8 mouse cellular contexts compared by ENCODE assay signal in the genomic region with DNA sequence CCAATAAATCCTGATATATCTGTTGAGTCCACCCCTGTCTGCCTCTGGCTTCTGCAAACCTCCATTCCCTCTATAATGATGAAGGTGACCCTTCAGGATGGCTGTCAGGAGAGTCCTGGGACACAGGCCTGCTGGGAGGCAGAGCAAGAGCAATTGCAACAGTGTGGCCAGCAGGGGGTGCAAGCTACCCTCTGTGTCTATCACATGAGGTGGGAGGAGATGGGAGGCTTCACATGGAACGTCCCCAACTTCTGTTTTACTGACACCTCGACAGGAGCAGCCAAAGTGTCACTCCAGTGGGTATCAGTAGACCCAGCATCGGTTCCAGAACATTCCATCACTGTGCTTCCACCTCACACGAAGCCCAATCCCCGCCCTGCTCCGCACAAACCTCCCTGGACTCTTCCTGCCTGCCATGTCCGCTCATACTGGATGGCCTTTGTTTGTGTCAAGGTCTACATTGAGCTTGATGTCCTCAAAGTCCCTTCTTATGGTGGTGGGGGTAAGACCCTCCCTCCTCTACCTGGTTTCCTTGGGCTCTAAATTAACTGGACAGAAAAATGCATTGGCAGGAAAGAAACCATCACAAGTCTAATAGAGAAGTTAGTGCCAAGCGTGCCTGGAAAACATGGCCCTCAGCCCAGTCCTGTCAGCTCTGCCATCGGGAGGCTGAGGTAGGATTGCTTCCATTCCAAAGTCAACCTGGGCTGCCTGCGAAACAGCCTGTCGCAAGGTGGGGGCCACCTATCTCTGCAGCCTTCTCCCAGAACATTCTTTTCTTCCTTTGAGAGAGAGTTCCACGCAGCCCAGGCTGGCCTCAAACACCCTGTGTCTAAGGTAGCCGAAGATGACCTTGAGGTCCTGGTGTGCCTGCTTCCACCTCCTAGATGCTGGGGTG. TPM values are rescaled to one million over a fixed set of nuclear protein-coding genes. Genes with fewer than 3 reads are reported as not detected.
DNase-seq lines count a peak whose midpoint lies in the region; ATAC-seq lines count a peak whose summit lies in the region.

No protein-coding gene starts in this region.

- H3K36me3 ChIP-seq in forebrain, embryonic 13.5 days (ENCODE audit: poor library complexity, severe bottlenecking) = no peaks in the 10 kb centered on the region

- H3K4me1 ChIP-seq in forebrain, embryonic 13.5 days = peaks cover 8% of the 10 kb centered on the region; the same call in 1 of the 2 replicates

- 69% methylated on average over 13 of the region's 13 CpGs for WGBS in forebrain, embryonic 13.5 days

- no peaks in the 10 kb centered on the region for H3K27me3 ChIP-seq in forebrain, embryonic 13.5 days

- intact Hi-C loops in left cerebral cortex, postnatal 4 days (cut with DNase I) = no loop called here

- ATAC-seq in forebrain, embryonic 13.5 days = peak; percentile 59; the same call in 1 of the 2 replicates
- peak; percentile 83 to 84 for ATAC-seq in hematopoietic stem cell, adult 5-6 weeks (replicated peaks in 1 of 2; ENCODE audit: insufficient read depth in 1 of 2, low FRiP score in 2 of 2, low TSS enrichment in 1 of 2, low read depth in 1 of 2, poor library complexity in 2 of 2, severe bottlenecking in 2 of 2)

- peaks cover 6% of the 10 kb centered on the region; the same call in 1 of the 2 replicates for H3K9me3 ChIP-seq in forebrain, embryonic 13.5 days (replicated peaks)

- H3K4me3 ChIP-seq in forebrain, embryonic 13.5 days = no peak overlapping the region

- DNase-seq in left cerebral cortex, adult 18-20 months (ENCODE audit: low spot score in 2 of 2) = peak; percentile 60 to 69
- no peak for DNase-seq in left cerebral cortex, adult 9 months (ENCODE audit: low spot score in 2 of 2)
- peak; percentile 62 for DNase-seq in c-Kit-positive CD71-negative TER-119-negative erythroid progenitor cells, embryonic 14.5 days (ENCODE audit: low read depth)
- DNase-seq in left cerebral cortex, postnatal 4 days = peak; percentile 83
- peak; percentile 70 for DNase-seq in mesoderm, embryonic 11.5 days (ENCODE audit: low read depth, low spot score)
- peak; percentile 81 to 92 for DNase-seq in spleen, postnatal 4 days (ENCODE audit: low spot score in 2 of 2)

- H3K9ac ChIP-seq in forebrain, embryonic 13.5 days = no peak overlapping the region; the same call in 1 of the 2 replicates

- no peak overlapping the region for H3K27ac ChIP-seq in forebrain, embryonic 13.5 days

- no peak overlapping the region; the same call in 1 of the 2 replicates for H3K4me2 ChIP-seq in forebrain, embryonic 13.5 days

RNA-seq across cellular contexts. Expression of gene Gzmm, which starts 6.7 kb away (rescaled TPM):
- total RNA-seq in left cerebral cortex, adult 18-20 months (2021) = 1 to 10 TPM; 2.7 to 3.2 TPM
- 1.3 and 1.4 TPM in 2 replicates for polyA plus RNA-seq in forebrain, embryonic 13.5 days (2015; fragmentation: Nextera tagmentation; extraction: Ambion mirVana)
- total RNA-seq in hematopoietic stem cell, adult 5-6 weeks (2017) = 0.94 TPM in 1 of 2 replicates, not detected in the other
- total RNA-seq in left cerebral cortex, postnatal 4 days (2021) = 1 to 10 TPM; 2.6 to 3.3 TPM

RNA-seq across cellular contexts. Expression of gene Bsg, which starts 8.8 kb away (rescaled TPM):
- total RNA-seq in left cerebral cortex, adult 18-20 months (2021) = 100 to 1,000 TPM; 566 to 614 TPM
- 489 and 502 TPM in 2 replicates for polyA plus RNA-seq in forebrain, embryonic 13.5 days (2015; fragmentation: Nextera tagmentation; extraction: Ambion mirVana)
- 203 and 235 TPM in 2 replicates for total RNA-seq in hematopoietic stem cell, adult 5-6 weeks (2017)
- 100 to 1,000 TPM; 486 to 495 TPM for total RNA-seq in left cerebral cortex, postnatal 4 days (2021)

RNA-seq across cellular contexts. Expression of gene Cdc34, which starts 13.5 kb away (rescaled TPM):
- 10 to 100 TPM; 75.4 to 77.5 TPM for total RNA-seq in left cerebral cortex, adult 18-20 months (2021)
- 101 and 109 TPM in 2 replicates for polyA plus RNA-seq in forebrain, embryonic 13.5 days (2015; fragmentation: Nextera tagmentation; extraction: Ambion mirVana)
- total RNA-seq in hematopoietic stem cell, adult 5-6 weeks (2017) = 64.2 and 65.0 TPM in 2 replicates
- total RNA-seq in left cerebral cortex, postnatal 4 days (2021) = 10 to 100 TPM; 59.6 to 61.5 TPM

RNA-seq across cellular contexts. Expression of gene Hcn2, which starts 21.0 kb away (rescaled TPM):
- total RNA-seq in left cerebral cortex, adult 18-20 months (2021) = 100 to 1,000 TPM; 142 to 157 TPM
- 0.06 and 0.10 TPM in 2 replicates for polyA plus RNA-seq in forebrain, embryonic 13.5 days (2015; fragmentation: Nextera tagmentation; extraction: Ambion mirVana)
- 0.44 TPM in 1 of 2 replicates, not detected in the other for total RNA-seq in hematopoietic stem cell, adult 5-6 weeks (2017)
- 10 to 100 TPM; 47.4 to 53.8 TPM for total RNA-seq in left cerebral cortex, postnatal 4 days (2021)

RNA-seq across cellular contexts. Expression of gene Tpgs1, which starts 26.3 kb away (rescaled TPM):
- 10 to 100 TPM; 69.8 to 77.1 TPM for total RNA-seq in left cerebral cortex, adult 18-20 months (2021)
- polyA plus RNA-seq in forebrain, embryonic 13.5 days (2015; fragmentation: Nextera tagmentation; extraction: Ambion mirVana) = 67.8 and 73.0 TPM in 2 replicates
- total RNA-seq in hematopoietic stem cell, adult 5-6 weeks (2017) = 0.50 and 7.2 TPM in 2 replicates
- 10 to 100 TPM; 57.0 to 59.9 TPM for total RNA-seq in left cerebral cortex, postnatal 4 days (2021)

Comparison
In these comparisons a context has a peak if more than half of its experiments do, and no peak if none do; other contexts are left out.
1. DNase-seq: peak in left cerebral cortex, adult 18-20 months (2 of 2), c-Kit-positive CD71-negative TER-119-negative erythroid progenitor cells, embryonic 14.5 days (single experiment), left cerebral cortex, postnatal 4 days (single experiment), mesoderm, embryonic 11.5 days (single experiment) and spleen, postnatal 4 days (2 of 2); none in left cerebral cortex, adult 9 months (0 of 2).